Comparison of ENCODE assay signal across 8 mouse cellular contexts in genomic region chr19:47067924-47068611, GRCm38 (mm10). TPM values are rescaled to one million over a fixed set of nuclear protein-coding genes. Genes with fewer than 3 reads are reported as not detected.
DNase-seq lines count a peak whose midpoint lies in the region; ATAC-seq lines count a peak whose summit lies in the region.

No protein-coding gene starts in this region.

- no peaks in the 10 kb centered on the region for H3K9me3 ChIP-seq in hindbrain, embryonic 15.5 days

- peak; percentile 93 for ATAC-seq in hindbrain, embryonic 15.5 days (ENCODE audit: low FRiP score, low read depth)

- H3K27ac ChIP-seq in hindbrain, embryonic 15.5 days (replicated peaks): peak overlapping the region; percentile 92

- peak overlapping the region; percentile 64 for H3K4me2 ChIP-seq in hindbrain, embryonic 15.5 days

- WGBS in hindbrain, embryonic 15.5 days: under 1% methylated on average over 65 of the region's 72 CpGs

- peaks cover 13% of the 10 kb centered on the region for H3K36me3 ChIP-seq in hindbrain, embryonic 15.5 days

- H3K27me3 ChIP-seq in hindbrain, embryonic 15.5 days: no peaks in the 10 kb centered on the region

- peak; percentile 91 for DNase-seq in T-cell, adult 2 months (ENCODE audit: low spot score)
- DNase-seq in cerebellum, postnatal 36 days: peak; percentile 73 to 79
- peak; percentile 84 to 87 for DNase-seq in frontal cortex, postnatal 36 days (ENCODE audit: low spot score in 2 of 2)
- DNase-seq in left cerebral cortex, adult 18-20 months (ENCODE audit: low spot score in 2 of 2): peak; percentile 73 to 86
- peak; percentile 88 to 92 for DNase-seq in lung, postnatal 4 days
- peak; percentile 67 for DNase-seq in retina, postnatal 7 days (ENCODE audit: low read depth, low spot score)
- peak; percentile 77 to 81 for DNase-seq in urinary bladder, adult 18-20 months (ENCODE audit: low spot score in 2 of 2)

- peaks cover 16% of the 10 kb centered on the region for H3K4me1 ChIP-seq in hindbrain, embryonic 15.5 days (replicated peaks)

- H3K9ac ChIP-seq in hindbrain, embryonic 15.5 days: peak overlapping the region; percentile 82

- peak overlapping the region; percentile 70 for H3K4me3 ChIP-seq in hindbrain, embryonic 15.5 days

RNA-seq across cellular contexts. Expression of gene Taf5, which starts 0.5 kb away (rescaled TPM):
- 5.8 and 5.9 TPM in 2 replicates for polyA plus RNA-seq in hindbrain, embryonic 15.5 days (2015; fragmentation: Nextera tagmentation; extraction: Ambion mirVana)
- total RNA-seq in left cerebral cortex, adult 18-20 months (2021): 1 to 10 TPM; 6.4 to 6.9 TPM

RNA-seq across cellular contexts. Expression of gene Pcgf6, which starts 17.4 kb away (rescaled TPM):
- 29.3 and 33.4 TPM in 2 replicates for polyA plus RNA-seq in hindbrain, embryonic 15.5 days (2015; fragmentation: Nextera tagmentation; extraction: Ambion mirVana)
- total RNA-seq in left cerebral cortex, adult 18-20 months (2021): 10 to 100 TPM; 17.3 to 19.0 TPM

RNA-seq across cellular contexts. Expression of gene Usmg5, which starts 22.4 kb away (rescaled TPM):
- polyA plus RNA-seq in hindbrain, embryonic 15.5 days (2015; fragmentation: Nextera tagmentation; extraction: Ambion mirVana): 1,548 and 1,861 TPM in 2 replicates
- total RNA-seq in left cerebral cortex, adult 18-20 months (2021): 100 to 1,000 TPM; 757 to 769 TPM

RNA-seq across cellular contexts. Expression of gene Pdcd11, which starts 22.5 kb away (rescaled TPM):
- polyA plus RNA-seq in hindbrain, embryonic 15.5 days (2015; fragmentation: Nextera tagmentation; extraction: Ambion mirVana): 5.1 and 5.9 TPM in 2 replicates
- 10 to 100 TPM; 15.3 to 16.3 TPM for total RNA-seq in left cerebral cortex, adult 18-20 months (2021)

RNA-seq across cellular contexts. Expression of gene Nt5c2, which starts 53.1 kb away (rescaled TPM):
- 74.1 and 81.2 TPM in 2 replicates for polyA plus RNA-seq in hindbrain, embryonic 15.5 days (2015; fragmentation: Nextera tagmentation; extraction: Ambion mirVana)
- 10 to 100 TPM; 78.9 to 82.6 TPM for total RNA-seq in left cerebral cortex, adult 18-20 months (2021)

Comparison
In these comparisons a context has a peak if more than half of its experiments do, and no peak if none do; other contexts are left out.
1. Peak in every context shown above with its lines: DNase-seq, ATAC-seq, H3K4me3 ChIP-seq and H3K27ac ChIP-seq.